Mouse (Mus musculus): ENCODE results near the gene Olr1.

DNA sequence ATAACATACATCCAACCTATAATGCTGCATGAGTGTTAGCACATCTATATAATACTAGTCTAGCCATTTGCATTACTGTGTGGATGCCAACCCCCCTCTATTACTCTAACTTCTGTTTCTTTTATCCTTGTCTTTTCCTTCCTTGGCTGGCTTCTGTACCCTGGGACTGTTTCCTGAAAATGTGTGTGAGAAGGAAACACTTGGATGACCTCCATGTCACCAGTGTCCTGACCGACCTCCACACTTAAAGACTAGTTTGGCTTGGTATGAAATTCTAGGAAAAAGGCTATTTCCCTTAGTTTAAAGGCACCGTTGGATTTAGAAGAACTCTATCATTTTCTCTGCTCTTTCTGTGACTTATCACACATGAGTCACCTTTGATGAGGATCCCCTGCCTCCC lies 20.5 kb upstream of the Olr1 start:
- TF ChIP-seq POLR2A (IDR thresholded peaks at IDR 0.05; ENCODE audit: control insufficient read depth, extremely low read depth, insufficient read depth, low read length, poor library complexity) (no peak), CTCF (IDR thresholded peaks at IDR 0.05; ENCODE audit: borderline replicate concordance, control insufficient read depth, extremely low read depth, insufficient read depth, low read length, poor library complexity) (no peak)
